Mouse (Mus musculus): ENCODE measurements at regions not wholly inside any gene's neighbourhood (a gene's known extent, or its start where the extent isn't known, plus 50 kb on each side); places are given as distances from the start of the nearest gene placed in this dataset. TPM values are rescaled to one million over a fixed set of nuclear protein-coding genes. Genes with fewer than 3 reads are reported as not detected.
A peak's percentile ranks its signal among the peaks of the same experiment; 100 is the strongest.

DNA sequence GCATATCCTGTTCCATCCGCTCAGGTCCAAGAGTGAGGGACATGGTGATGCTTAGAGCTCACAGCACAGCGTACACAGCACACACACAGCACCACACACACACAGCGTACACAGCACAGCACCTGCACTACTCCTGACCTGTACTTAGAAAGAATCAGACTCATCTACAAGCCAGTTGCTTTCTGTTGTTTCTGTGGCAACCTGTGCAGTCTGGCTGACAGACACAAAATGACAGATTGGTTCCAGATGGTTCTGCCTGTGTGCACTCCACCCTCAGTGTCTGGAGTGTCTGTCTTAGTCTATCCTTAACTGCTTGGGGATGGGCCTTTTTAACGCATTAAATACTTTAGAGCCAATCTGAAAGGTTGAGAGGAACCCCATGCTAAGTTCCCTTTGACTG, 150.4 kb upstream of the Kcnab2 start:
- 76% methylated on average over 4 of the region's 4 CpGs for WGBS
- Histone ChIP-seq H3K27me3 (no peaks in the 10 kb centered on the region), H3K9me3 (no peaks in the 10 kb centered on the region), H3K4me2 (replicated peaks) (no peak overlapping the region), H3K36me3 (no peaks in the 10 kb centered on the region), H3K4me3 (no peak overlapping the region), H3K9ac (replicated peaks) (no peak overlapping the region), H3K27ac (replicated peaks) (peak overlapping the region; percentile 47), H3K4me1 (peaks cover 40% of the 10 kb centered on the region)
- ATAC-seq (replicated peaks): no peak

DNA sequence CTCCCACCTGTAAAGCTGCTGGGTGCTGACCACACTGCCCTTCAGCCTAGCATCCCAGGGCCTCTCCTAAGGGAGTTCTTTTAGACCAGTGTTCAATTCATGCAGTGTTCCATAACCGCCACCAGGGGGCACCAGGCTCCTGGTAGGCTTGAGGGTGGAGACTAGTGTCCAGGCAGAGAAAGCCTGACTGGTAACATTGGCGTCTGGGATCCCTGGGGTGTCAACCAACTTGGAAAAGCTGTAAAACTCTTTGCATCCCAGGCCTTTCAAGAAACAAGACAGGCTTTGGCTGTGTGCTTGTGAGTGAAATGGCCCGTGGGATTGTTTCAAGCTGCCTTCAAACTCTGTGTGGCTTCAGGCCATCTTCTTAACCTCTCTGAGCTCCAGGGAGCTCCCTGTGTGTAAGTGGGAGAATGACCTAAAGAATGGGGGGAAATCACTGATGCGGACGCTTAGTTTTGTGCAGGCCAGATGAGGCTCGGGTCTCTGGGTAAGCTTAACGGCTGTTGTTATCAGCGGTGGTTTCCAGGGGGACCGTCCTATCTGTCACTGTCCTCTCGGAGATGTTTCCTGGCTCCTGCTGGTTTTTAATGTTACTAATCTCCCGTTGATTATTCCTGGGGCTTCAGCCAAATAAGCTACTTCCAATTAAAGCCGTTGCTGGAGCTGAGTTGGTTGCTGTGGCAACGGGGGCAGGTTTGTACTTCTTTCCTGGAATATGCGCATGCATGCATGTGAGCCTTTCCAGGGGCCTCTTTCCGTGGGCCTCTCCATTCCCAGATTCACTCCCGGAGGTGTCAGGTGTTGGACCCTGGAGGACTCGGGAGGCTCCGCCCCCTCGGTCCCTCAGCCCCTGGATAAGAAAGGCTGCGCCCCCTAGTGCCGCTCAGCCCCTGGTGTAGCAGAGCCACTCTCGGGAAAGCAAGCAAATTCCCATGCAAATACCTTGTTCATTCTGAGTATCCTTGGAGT, 147.6 kb upstream of the Kcnab2 start:
- peak overlapping the region; percentile 31 for H3K4me2 ChIP-seq (replicated peaks)
- no peaks in the 10 kb centered on the region for H3K27me3 ChIP-seq
- 1% methylated on average over 22 of the region's 22 CpGs for WGBS
- H3K9ac ChIP-seq (replicated peaks): no peak overlapping the region
- peaks cover 53% of the 10 kb centered on the region for H3K4me1 ChIP-seq
- H3K9me3 ChIP-seq: no peaks in the 10 kb centered on the region
- ATAC-seq (replicated peaks): peak; percentile 71
- 0 out of 2 replicates have a peak overlapping the region, but pooled peaks have one; percentile 3 for H3K4me3 ChIP-seq
- H3K27ac ChIP-seq (replicated peaks): peak overlapping the region; percentile 82
- no peaks in the 10 kb centered on the region for H3K36me3 ChIP-seq

DNA sequence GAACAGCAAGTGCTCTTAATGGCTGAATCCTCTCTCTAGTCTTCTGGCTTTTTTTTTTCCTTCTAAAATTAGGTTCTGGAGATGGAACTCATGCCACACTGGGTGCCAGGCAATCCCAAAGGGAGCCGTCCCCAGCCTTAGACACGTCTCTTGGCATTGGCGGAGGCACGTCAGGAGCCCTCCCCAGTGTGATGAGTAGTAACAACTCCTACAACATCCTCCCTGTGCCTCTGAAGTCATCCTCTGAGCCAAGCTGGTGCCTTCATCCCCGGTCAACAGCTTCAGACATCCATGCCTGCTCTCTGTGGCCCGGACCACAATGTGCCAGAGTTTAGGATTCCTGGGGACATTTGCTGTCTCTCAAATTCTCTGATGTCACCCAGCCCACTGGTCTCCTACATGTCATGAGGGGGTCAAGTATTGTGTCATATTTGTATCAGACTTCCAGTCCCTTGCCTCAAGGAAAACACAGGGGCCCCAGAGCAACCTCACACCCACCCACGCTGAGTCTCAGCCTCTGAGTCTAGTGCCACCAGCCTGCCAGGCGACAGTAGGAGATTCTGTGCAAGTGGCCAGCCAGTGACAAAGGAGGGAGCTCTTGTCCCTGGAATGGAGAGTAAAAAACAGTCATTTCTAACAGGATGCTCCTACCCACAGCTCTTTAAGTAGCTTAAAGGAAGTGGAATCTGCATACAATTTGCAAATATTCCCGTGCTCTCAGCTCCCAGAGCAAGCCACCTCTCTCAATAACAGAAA, 144.5 kb upstream of the Kcnab2 start:
- H3K27me3 ChIP-seq: no peaks in the 10 kb centered on the region
- H3K9ac ChIP-seq (replicated peaks): peak overlapping the region; percentile 8; the same call in 1 of the 2 replicates
- ATAC-seq (replicated peaks): no peak
- H3K4me1 ChIP-seq: peaks cover 43% of the 10 kb centered on the region
- H3K36me3 ChIP-seq: no peaks in the 10 kb centered on the region
- no peak overlapping the region for H3K4me3 ChIP-seq
- no peaks in the 10 kb centered on the region for H3K9me3 ChIP-seq
- 57% methylated on average over 9 of the region's 9 CpGs for WGBS
- H3K27ac ChIP-seq (replicated peaks): no peak overlapping the region
- no peak overlapping the region for H3K4me2 ChIP-seq (replicated peaks)

DNA sequence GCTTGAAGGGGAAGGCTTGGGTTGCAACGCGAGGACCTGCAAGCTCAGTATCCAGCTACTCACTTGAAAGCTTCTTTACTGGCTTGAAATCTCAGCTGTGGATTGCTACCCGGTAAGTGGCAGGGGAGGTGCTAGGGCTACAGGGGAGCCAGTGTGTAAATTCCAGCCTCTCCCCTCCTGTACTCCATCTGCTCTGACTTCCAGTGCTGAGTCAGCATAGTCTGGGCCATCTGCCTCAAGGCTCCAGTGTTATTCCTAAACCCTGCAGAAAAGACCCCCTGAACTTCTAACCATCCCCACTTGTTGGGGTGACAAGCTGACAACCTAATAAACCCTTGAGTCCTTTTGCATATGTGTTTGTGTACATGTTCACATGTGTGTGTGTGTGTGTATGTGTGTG, 140.0 kb upstream of the Kcnab2 start:
- no peak overlapping the region for H3K9ac ChIP-seq (replicated peaks)
- no peaks in the 10 kb centered on the region for H3K27me3 ChIP-seq
- ATAC-seq (replicated peaks): no peak
- H3K4me3 ChIP-seq: no peak overlapping the region
- no peak overlapping the region for H3K27ac ChIP-seq (replicated peaks)
- H3K4me1 ChIP-seq: peaks cover 12% of the 10 kb centered on the region
- H3K4me2 ChIP-seq (replicated peaks): no peak overlapping the region
- H3K36me3 ChIP-seq: no peaks in the 10 kb centered on the region
- H3K9me3 ChIP-seq: no peaks in the 10 kb centered on the region
- 55% methylated on average over 3 of the region's 3 CpGs for WGBS

DNA sequence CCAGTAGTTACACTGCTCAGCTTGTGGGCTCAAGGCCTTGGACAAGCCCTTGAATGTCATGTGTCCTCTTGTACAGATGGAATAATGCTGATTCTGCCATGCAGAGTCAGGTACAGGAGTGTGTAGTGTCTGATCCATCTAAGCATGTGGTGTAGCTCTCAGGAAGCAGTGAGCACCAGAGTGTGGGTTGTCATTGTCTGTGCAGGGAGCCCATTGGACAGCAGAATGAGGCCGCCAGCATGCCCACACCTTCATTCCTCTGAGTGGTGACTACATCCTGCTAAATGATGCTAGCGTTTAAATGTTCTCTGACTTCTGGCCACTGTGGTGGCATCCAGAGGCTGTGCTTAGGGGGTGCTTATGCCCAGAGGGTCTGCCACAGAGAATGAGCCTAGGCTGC, 137.5 kb upstream of the Kcnab2 start:
- Histone ChIP-seq H3K9me3 (no peaks in the 10 kb centered on the region), H3K4me2 (replicated peaks) (no peak overlapping the region), H3K36me3 (no peaks in the 10 kb centered on the region), H3K27ac (replicated peaks) (no peak overlapping the region), H3K4me1 (0 out of 2 replicates have a peak, but pooled peaks cover 4% of the 10 kb centered on the region), H3K4me3 (no peak overlapping the region), H3K9ac (replicated peaks) (no peak overlapping the region), H3K27me3 (no peaks in the 10 kb centered on the region)
- WGBS: 98% methylated on average over 2 of the region's 2 CpGs
- no peak for ATAC-seq (replicated peaks)

DNA sequence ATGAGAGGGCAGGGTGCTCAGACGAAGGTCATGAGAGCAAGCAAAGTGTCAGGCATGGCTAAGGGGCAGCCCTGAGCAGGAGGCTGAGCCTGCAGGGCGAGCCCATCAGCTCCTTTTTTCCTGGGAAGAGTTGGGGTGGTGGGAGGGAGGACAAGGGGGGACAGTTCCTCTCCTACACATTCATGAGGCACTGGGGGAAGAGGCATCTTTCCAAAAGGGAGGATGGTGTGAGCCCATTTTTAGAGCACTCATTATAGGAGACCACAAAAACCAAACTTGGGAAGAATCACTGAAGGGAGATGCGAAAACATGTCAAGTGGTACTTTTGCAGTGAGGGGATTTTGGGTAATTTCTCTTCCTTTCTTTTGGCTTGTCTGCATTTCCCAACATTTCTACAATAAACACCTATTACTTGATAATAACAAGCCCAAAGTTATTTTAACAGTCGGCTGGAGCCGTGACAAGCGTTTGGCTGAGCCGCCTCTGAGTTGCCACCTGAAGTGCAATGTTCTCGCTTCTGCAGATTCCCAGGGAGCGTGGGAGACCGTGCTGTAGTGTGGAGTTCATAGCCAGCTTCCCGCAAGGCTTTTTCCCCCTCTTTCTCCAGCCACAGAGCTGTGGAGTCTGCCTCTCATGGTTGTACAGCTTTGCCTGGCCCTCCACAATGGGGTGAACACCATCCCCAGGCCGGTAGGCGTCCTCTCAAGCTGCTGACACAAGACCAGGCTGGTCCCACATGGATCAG, 136.9 kb upstream of the Kcnab2 start:
- no peaks in the 10 kb centered on the region for H3K27me3 ChIP-seq
- H3K4me2 ChIP-seq (replicated peaks): no peak overlapping the region
- no peak overlapping the region for H3K27ac ChIP-seq (replicated peaks)
- 0 out of 2 replicates have a peak, but pooled peaks cover 4% of the 10 kb centered on the region for H3K4me1 ChIP-seq
- H3K36me3 ChIP-seq: no peaks in the 10 kb centered on the region
- H3K9ac ChIP-seq (replicated peaks): no peak overlapping the region
- WGBS: 88% methylated on average over 13 of the region's 13 CpGs
- H3K9me3 ChIP-seq: no peaks in the 10 kb centered on the region
- H3K4me3 ChIP-seq: no peak overlapping the region
- no peak for ATAC-seq (replicated peaks)

Small RNAs in the stretch of these regions (microRNA-seq; reads per million reads assigned to microRNA genes)
- not detected for gene Gm25779

All from forebrain, embryonic 15.5 days (tissue).